Mouse (Mus musculus): ENCODE measurements around the gene Mthfd2. TPM values are rescaled to one million over a fixed set of nuclear protein-coding genes. Genes with fewer than 3 reads are reported as not detected.
A peak's percentile ranks its signal among the peaks of the same experiment; 100 is the strongest.

The Mthfd2 gene
- polyA plus RNA-seq, 1 experiment = 120 TPM

DNA sequence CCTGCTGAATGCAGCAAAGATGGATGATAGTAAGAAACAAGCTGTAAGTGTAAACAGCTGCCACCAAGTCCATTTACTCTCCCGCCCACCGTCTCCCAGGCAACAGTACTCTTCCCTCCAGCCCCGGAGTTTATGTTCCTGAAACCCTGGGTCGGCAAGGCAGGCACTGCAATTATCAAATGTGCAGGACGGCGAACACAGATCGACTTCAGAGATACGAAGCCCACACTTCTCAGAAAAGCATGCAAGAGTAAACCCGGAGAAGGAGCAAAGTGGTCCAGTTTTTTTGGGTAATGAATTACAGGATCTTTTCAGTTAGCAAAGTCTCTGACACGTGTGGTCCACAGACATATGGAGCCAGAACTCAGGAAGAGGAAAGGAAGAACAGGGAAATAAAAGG is 9.7 kb downstream of the Mthfd2 start:
- Histone ChIP-seq H3K4me3 (ENCODE audit: insufficient read depth, poor library complexity, severe bottlenecking) (peak overlapping the region; percentile 80), H3K79me3 (ENCODE audit: low read depth) (peaks cover 38% of the 10 kb centered on the region), H3K27me3 (ENCODE audit: control insufficient read depth, insufficient read depth, insufficient read length) (no peaks in the 10 kb centered on the region), H3ac (ENCODE audit: control insufficient read depth, insufficient read length, low read depth) (peak overlapping the region; percentile 59), H3K79me2 (ENCODE audit: control insufficient read depth, insufficient read depth) (peaks cover 45% of the 10 kb centered on the region), H3K36me3 (ENCODE audit: control insufficient read depth, insufficient read depth) (peaks cover 33% of the 10 kb centered on the region)
- no peak for TF ChIP-seq MAX (IDR thresholded peaks at IDR 0.05)
- TF ChIP-seq CEBPB (IDR thresholded peaks at IDR 0.05; ENCODE audit: low read depth) = no peak
- TF ChIP-seq CTCF (IDR thresholded peaks at IDR 0.05; ENCODE audit: control insufficient read depth, insufficient read depth, insufficient read length) = no peak
- no peak for TF ChIP-seq MYOG (IDR thresholded peaks at IDR 0.05; ENCODE audit: control insufficient read depth, extremely low read depth, insufficient read length)
- no peak for TF ChIP-seq MYOD1 (IDR thresholded peaks at IDR 0.05; ENCODE audit: control insufficient read depth, insufficient read length, low read depth)
- no peak for TF ChIP-seq FOSL1 (IDR thresholded peaks at IDR 0.05; ENCODE audit: insufficient read depth, low read length, poor library complexity, severe bottlenecking)

DNA sequence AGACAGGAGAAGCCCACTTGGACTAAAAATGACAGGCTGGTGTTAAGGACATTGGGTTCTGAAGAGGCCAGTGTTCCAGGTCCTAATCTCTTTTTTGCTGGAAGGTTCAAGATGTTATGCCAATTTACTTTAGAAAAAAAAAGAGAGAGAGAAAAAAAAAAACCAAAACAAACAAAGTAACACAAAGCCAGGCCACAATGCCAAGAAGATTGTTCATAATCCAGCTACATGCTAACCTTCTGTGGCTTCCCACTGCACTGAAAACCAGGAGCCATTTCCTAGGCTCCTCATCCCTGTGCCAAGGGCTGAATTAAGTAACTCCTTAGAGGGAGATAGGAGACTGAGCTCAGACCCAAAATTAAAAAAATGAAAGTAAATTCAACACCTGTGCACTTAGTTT is 10.4 kb downstream of the Mthfd2 start:
- peaks cover 40% of the 10 kb centered on the region for H3K79me3 ChIP-seq (ENCODE audit: low read depth)
- H3ac ChIP-seq (ENCODE audit: control insufficient read depth, insufficient read length, low read depth) = no peak overlapping the region
- TF ChIP-seq CEBPB (IDR thresholded peaks at IDR 0.05; ENCODE audit: low read depth) (no peak), USF1 (IDR thresholded peaks at IDR 0.05; ENCODE audit: low read depth) (no peak), MYOD1 (IDR thresholded peaks at IDR 0.05; ENCODE audit: control insufficient read depth, insufficient read length, low read depth) (no peak), MYOG (IDR thresholded peaks at IDR 0.05; ENCODE audit: control insufficient read depth, extremely low read depth, insufficient read length) (no peak), MAX (IDR thresholded peaks at IDR 0.05) (no peak), FOSL1 (IDR thresholded peaks at IDR 0.05; ENCODE audit: insufficient read depth, low read length, poor library complexity, severe bottlenecking) (no peak), CTCF (IDR thresholded peaks at IDR 0.05; ENCODE audit: control insufficient read depth, insufficient read depth, insufficient read length) (no peak)
- peaks cover 45% of the 10 kb centered on the region for H3K79me2 ChIP-seq (ENCODE audit: control insufficient read depth, insufficient read depth)
- no peaks in the 10 kb centered on the region for H3K27me3 ChIP-seq (ENCODE audit: control insufficient read depth, insufficient read depth, insufficient read length)
- peaks cover 40% of the 10 kb centered on the region for H3K36me3 ChIP-seq (ENCODE audit: control insufficient read depth, insufficient read depth)
- no peak overlapping the region for H3K4me3 ChIP-seq (ENCODE audit: insufficient read depth, poor library complexity, severe bottlenecking)

DNA sequence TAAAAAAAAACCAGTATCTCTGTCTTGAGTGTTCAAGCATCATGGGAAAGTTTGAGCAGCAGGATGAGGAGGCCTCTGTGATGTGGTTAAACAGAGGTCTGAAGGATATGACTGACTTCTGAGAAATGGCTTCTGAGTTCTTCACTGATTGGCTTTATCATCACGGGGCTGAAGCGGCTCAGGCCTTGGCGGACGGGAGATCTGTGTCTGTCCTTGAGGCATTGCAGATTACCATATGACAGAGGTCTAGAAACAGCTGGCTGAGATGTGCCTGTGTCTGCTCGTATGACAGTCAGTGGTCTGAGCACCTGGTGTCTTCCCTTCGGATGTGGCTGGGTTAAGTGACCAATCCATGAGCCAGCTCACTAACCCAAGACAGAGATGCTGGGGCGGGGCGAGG is 13.2 kb downstream of the Mthfd2 start:
- peaks cover 66% of the 10 kb centered on the region for H3K36me3 ChIP-seq (ENCODE audit: control insufficient read depth, insufficient read depth)
- H3K79me3 ChIP-seq (ENCODE audit: low read depth) = peaks cover 40% of the 10 kb centered on the region

DNA sequence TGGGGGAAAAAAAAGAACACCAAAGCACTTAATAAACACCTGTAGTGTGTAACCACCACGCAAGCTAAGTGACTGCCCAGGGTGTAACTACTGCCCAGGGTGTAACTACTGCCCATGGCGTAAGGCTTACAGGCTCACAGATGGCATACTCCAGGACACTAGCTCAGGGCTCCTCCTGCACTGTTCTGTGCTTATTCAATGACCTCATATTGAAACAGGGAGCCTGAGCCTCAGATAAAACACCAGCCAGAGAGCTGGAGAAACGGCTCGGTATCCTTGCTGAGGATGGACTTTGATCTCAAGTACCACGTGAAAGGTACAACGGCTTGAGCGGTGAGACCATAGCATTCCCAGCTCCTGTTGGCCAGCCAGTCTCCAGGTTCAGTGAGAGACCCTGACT is 13.7 kb downstream of the Mthfd2 start:
- TF ChIP-seq MYOG (IDR thresholded peaks at IDR 0.05; ENCODE audit: control insufficient read depth, extremely low read depth, insufficient read length) (no peak), CEBPB (IDR thresholded peaks at IDR 0.05; ENCODE audit: low read depth) (no peak), MYOD1 (IDR thresholded peaks at IDR 0.05; ENCODE audit: control insufficient read depth, insufficient read length, low read depth) (no peak), MAX (IDR thresholded peaks at IDR 0.05) (no peak), FOSL1 (IDR thresholded peaks at IDR 0.05; ENCODE audit: insufficient read depth, low read length, poor library complexity, severe bottlenecking) (no peak), USF1 (IDR thresholded peaks at IDR 0.05; ENCODE audit: low read depth) (no peak), CTCF (IDR thresholded peaks at IDR 0.05; ENCODE audit: control insufficient read depth, insufficient read depth, insufficient read length) (no peak)
- peaks cover 71% of the 10 kb centered on the region for H3K36me3 ChIP-seq (ENCODE audit: control insufficient read depth, insufficient read depth)
- no peak overlapping the region for H3ac ChIP-seq (ENCODE audit: control insufficient read depth, insufficient read length, low read depth)
- H3K79me3 ChIP-seq (ENCODE audit: low read depth) = peaks cover 40% of the 10 kb centered on the region
- peaks cover 42% of the 10 kb centered on the region for H3K79me2 ChIP-seq (ENCODE audit: control insufficient read depth, insufficient read depth)
- H3K4me3 ChIP-seq (ENCODE audit: insufficient read depth, poor library complexity, severe bottlenecking) = no peak overlapping the region
- H3K27me3 ChIP-seq (ENCODE audit: control insufficient read depth, insufficient read depth, insufficient read length) = no peaks in the 10 kb centered on the region

More for the DNA sequence above, 13.2 kb downstream of the Mthfd2 start:
- TF ChIP-seq MYOG (IDR thresholded peaks at IDR 0.05; ENCODE audit: control insufficient read depth, extremely low read depth, insufficient read length) (no peak), MYOD1 (IDR thresholded peaks at IDR 0.05; ENCODE audit: control insufficient read depth, insufficient read length, low read depth) (no peak), CEBPB (IDR thresholded peaks at IDR 0.05; ENCODE audit: low read depth) (no peak), USF1 (IDR thresholded peaks at IDR 0.05; ENCODE audit: low read depth) (no peak), MAX (IDR thresholded peaks at IDR 0.05) (no peak), CTCF (IDR thresholded peaks at IDR 0.05; ENCODE audit: control insufficient read depth, insufficient read depth, insufficient read length) (no peak), FOSL1 (IDR thresholded peaks at IDR 0.05; ENCODE audit: insufficient read depth, low read length, poor library complexity, severe bottlenecking) (no peak)
- H3K79me2 ChIP-seq (ENCODE audit: control insufficient read depth, insufficient read depth) = peaks cover 45% of the 10 kb centered on the region
- no peak overlapping the region for H3K4me3 ChIP-seq (ENCODE audit: insufficient read depth, poor library complexity, severe bottlenecking)
- no peak overlapping the region for H3ac ChIP-seq (ENCODE audit: control insufficient read depth, insufficient read length, low read depth)
- no peaks in the 10 kb centered on the region for H3K27me3 ChIP-seq (ENCODE audit: control insufficient read depth, insufficient read depth, insufficient read length)

DNA sequence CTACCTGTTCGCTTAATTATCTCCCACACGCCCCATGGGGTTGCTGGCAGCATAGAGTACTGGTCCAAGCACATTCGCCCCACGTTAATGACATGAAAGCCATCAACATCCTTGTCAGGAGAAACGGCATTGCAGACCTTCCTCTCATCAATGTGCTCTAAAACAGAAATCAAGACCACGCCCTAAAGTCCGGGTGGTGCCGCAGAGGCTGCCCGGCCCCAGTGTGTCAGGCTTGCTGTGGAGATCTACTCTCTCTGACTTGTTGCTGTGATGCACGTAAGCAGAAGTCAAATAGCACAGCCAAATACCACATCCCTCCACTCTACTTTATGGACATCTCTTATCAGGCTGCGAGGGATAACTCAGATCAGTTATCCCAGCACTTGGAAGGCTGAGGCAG is 14.5 kb downstream of the Mthfd2 start:
- H3K27me3 ChIP-seq (ENCODE audit: control insufficient read depth, insufficient read depth, insufficient read length) = no peaks in the 10 kb centered on the region
- H3K4me3 ChIP-seq (ENCODE audit: insufficient read depth, poor library complexity, severe bottlenecking) = no peak overlapping the region
- peaks cover 34% of the 10 kb centered on the region for H3K79me2 ChIP-seq (ENCODE audit: control insufficient read depth, insufficient read depth)
- no peak overlapping the region for H3ac ChIP-seq (ENCODE audit: control insufficient read depth, insufficient read length, low read depth)
- H3K79me3 ChIP-seq (ENCODE audit: low read depth) = peaks cover 33% of the 10 kb centered on the region
- TF ChIP-seq CEBPB (IDR thresholded peaks at IDR 0.05; ENCODE audit: low read depth) (no peak), CTCF (IDR thresholded peaks at IDR 0.05; ENCODE audit: control insufficient read depth, insufficient read depth, insufficient read length) (no peak), USF1 (IDR thresholded peaks at IDR 0.05; ENCODE audit: low read depth) (no peak), MYOD1 (IDR thresholded peaks at IDR 0.05; ENCODE audit: control insufficient read depth, insufficient read length, low read depth) (no peak), FOSL1 (IDR thresholded peaks at IDR 0.05; ENCODE audit: insufficient read depth, low read length, poor library complexity, severe bottlenecking) (no peak), MAX (IDR thresholded peaks at IDR 0.05) (no peak), MYOG (IDR thresholded peaks at IDR 0.05; ENCODE audit: control insufficient read depth, extremely low read depth, insufficient read length) (no peak)
- peaks cover 79% of the 10 kb centered on the region for H3K36me3 ChIP-seq (ENCODE audit: control insufficient read depth, insufficient read depth)

DNA sequence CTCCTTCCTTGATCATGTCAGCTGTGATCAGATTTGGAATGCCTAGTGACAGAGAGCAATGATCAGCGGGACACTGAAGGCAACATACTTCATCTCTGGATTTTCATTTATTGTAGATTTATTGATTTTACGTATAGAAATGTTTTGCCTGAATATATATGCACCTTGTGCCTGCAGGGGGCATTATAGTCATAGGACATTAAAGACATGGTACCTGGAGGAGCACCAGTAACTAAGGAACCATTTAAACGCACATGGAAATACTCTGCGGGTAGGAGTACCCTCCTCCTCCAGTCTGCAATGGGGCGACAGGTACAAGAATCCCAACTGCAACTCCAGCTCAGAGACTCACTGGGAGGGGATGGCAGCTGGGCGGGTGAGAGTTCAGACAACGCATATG is 16.7 kb downstream of the Mthfd2 start:
- no peak overlapping the region for H3ac ChIP-seq (ENCODE audit: control insufficient read depth, insufficient read length, low read depth)
- H3K4me3 ChIP-seq (ENCODE audit: insufficient read depth, poor library complexity, severe bottlenecking) = no peak overlapping the region
- H3K79me3 ChIP-seq (ENCODE audit: low read depth) = peaks cover 11% of the 10 kb centered on the region
- peaks cover 12% of the 10 kb centered on the region for H3K79me2 ChIP-seq (ENCODE audit: control insufficient read depth, insufficient read depth)
- no peak for TF ChIP-seq MYOG (IDR thresholded peaks at IDR 0.05; ENCODE audit: control insufficient read depth, extremely low read depth, insufficient read length)
- TF ChIP-seq MYOD1 (IDR thresholded peaks at IDR 0.05; ENCODE audit: control insufficient read depth, insufficient read length, low read depth) = no peak
- no peak for TF ChIP-seq CTCF (IDR thresholded peaks at IDR 0.05; ENCODE audit: control insufficient read depth, insufficient read depth, insufficient read length)
- TF ChIP-seq FOSL1 (IDR thresholded peaks at IDR 0.05; ENCODE audit: insufficient read depth, low read length, poor library complexity, severe bottlenecking) = no peak
- TF ChIP-seq USF1 (IDR thresholded peaks at IDR 0.05; ENCODE audit: low read depth) = no peak
- no peak for TF ChIP-seq CEBPB (IDR thresholded peaks at IDR 0.05; ENCODE audit: low read depth)
- TF ChIP-seq MAX (IDR thresholded peaks at IDR 0.05) = no peak
- peaks cover 92% of the 10 kb centered on the region for H3K36me3 ChIP-seq (ENCODE audit: control insufficient read depth, insufficient read depth)
- no peaks in the 10 kb centered on the region for H3K27me3 ChIP-seq (ENCODE audit: control insufficient read depth, insufficient read depth, insufficient read length)

Measured in C2C12 (cell line).